Mouse (Mus musculus) left cerebral cortex, postnatal 10 days (tissue): ENCODE data around the gene Cldn9. TPM values are rescaled to one million over a fixed set of nuclear protein-coding genes. Genes with fewer than 3 reads are reported as not detected.

Experiments
- DNase-seq, 2 experiments: peaks; one replicate each; pipeline ENCODE4 v3.0.0; 2021 to 2022; ENCODE audit warnings: low spot score in 2 of 2, mixed read lengths in 1 of 2; ENCODE audit errors: extremely low spot score in 1 of 2
- intact Hi-C: fragments of 180-260 bp; cut with DNase I; formaldehyde crosslinking; loops from one replicate; pipeline ENCODE4 v1.15.1; 2025
- total RNA-seq, 2 experiments: library from RNA; stranded (reverse); gene quantifications; 2 replicates each; pipeline ENCODE4 v1.2.3; 2021

Cldn9 gene
- total RNA-seq, 2 experiments from 2014 or later = not detected

DNA sequence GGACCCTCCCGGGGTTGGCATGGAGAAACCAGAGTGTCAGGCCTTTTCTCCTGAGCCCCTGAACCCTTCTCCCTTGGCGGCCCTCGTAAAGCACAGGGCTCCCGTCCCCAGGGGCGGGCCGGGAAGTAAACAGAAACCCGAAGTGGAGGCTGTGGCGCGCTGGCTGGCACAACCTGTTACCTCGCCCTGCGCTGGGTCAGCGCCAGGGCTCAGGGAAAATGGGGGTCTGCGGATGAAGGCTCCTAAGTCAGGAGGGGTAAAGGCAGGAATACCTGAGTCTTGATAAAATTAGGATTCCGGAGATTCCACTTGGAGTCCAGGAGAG lies 23.0 kb downstream of the Cldn9 start:
- DNase-seq = peak in 1 of 2 experiments; percentile 20
- intact Hi-C loops = no loop called here

DNA sequence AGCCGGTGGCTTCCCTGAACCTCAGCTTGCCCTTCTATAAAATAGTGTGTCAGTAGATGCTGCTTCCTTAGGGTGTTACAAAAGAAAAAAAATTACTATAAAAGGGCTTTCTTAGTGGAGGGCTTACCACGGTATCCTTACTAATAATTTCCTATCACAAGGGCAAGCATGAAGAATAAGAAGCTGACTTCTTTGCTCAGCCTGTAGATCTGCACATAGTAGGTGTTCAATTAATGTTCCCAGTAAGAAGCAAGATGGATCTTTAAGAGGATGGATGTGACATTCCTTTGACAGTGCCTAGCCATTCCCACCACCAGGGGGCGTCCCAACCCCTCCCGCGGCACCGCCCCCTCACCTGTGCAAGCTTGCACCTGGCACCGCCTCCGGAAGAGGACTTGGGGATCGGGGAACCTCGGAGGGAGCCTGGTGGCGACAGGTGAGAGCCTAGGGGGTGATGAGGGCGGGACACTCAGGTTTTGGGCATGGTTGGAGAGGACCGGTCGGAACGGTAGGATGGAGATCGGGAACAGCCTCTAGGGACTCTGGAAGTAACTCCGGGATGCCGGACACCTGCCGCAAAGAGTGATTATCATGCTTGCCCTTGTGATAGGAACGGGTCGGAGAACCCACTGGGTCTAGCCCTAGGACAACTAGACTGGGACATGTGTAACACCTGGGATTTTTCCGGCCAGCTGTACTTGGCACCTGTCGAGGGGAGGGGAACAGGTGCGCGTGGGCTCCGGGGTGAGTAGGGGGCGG lies 23.5 kb downstream of the Cldn9 start, which contains the start of gene Bicdl2:
Gene Bicdl2, plus strand, starts transcription at position 390 of the 759 bp plus-strand sequence.
- DNase-seq = peak in 1 of 2 experiments; percentile 54
- intact Hi-C loops = no loop called here

DNA sequence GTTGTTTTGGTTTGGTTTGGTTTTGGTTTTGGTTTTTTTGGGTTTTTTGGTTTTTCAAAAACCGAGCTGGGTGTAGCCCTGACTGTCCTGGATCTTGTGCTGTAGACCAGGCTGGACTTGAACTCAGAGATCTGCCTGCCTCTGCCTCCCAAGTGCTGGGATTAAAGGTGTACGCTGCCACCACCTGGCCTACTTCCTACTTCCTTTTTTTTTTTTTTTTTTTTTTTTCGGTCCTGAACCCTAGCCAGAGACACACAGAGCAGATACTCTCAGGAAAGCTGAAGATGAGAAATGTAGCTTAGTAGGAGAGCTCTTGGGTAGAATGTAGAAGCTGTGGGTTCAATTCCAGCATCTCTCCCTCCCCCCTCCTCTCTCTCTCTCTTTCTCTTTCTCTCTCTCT lies 25.4 kb downstream of the Cldn9 start:
- DNase-seq = no peak
- intact Hi-C loops = no loop called here

DNA sequence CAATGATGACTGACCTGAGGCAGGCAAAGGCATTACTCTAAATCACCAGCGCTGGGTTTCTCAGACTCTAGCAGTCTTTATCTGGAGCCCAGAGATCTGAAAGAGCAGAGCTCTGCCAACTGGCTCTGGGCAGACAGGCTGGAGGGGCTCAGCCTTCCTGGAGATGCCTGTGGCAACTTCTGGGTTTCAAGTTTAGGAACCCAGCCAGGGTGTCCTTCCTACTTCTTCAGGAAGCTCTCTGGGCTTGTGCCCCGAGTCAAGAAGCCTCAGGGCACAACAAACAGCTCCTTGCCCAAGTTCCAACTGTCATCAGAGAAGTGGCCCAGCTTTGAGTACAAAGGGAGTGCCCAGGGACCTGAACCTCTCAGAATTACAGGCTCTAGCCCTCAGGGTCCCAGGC lies 29.4 kb downstream of the Cldn9 start:
- intact Hi-C loops = no loop called here
- no peak for DNase-seq

DNA sequence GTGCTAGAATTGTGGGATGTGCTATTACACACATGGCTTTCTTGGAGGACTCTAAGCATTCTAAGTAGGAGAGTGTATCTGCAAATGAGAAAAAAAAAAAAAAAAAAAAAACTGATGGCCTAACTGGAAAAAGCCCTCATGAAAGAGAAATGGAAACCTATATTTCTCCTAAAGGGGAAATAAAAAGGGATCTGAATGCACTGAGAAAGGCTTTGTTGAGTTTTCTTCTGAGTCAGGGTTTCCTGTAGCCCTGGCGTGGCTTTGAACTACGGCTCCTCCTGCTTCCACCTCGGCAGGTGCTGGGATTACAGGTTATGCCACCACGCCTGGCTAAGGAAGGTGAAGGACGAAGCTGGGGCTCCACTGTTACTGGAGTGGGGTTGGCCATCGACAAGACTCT lies 29.8 kb downstream of the Cldn9 start:
- intact Hi-C loops = no loop called here
- no peak for DNase-seq

DNA sequence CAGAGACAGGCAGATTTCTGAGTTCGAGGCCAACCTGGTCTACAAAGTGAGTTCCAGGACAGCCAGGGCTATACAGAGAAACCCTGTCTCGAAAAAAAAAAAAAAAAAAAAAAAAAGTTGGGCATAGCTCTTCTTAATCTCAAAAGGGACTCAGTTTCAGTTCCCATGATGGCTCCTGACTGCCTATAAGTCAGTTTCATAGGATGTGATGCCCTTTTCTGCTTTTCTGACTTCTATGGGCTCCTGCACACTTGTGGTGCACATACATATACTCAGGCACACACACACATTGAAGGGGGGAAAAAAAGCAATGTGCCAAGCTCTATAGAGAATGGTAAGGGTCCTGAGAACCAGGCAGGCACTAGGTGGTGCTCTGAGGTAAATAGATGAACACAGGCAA lies 30.5 kb downstream of the Cldn9 start:
- intact Hi-C loops = no loop called here
- DNase-seq = no peak

DNA sequence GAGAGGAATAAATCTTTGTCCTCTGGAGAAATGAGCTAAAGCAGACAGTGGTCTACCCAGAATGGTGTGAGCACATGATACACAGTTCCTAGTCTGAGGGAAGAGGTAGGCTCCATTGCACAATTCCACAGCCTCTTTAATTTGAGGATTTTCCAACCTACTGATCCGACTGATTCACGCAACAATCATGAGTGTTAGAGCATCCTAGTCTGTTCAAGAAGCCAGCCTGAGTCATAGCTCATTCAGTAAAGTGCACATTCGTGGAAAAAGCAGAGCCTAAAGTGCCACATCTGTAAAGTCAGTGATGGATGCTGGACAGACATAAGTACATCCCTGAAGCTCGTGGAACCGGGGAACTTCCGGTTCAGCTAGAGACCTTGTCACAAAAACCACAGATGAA lies 32.5 kb downstream of the Cldn9 start:
- intact Hi-C loops = no loop called here
- DNase-seq = no peak

DNA sequence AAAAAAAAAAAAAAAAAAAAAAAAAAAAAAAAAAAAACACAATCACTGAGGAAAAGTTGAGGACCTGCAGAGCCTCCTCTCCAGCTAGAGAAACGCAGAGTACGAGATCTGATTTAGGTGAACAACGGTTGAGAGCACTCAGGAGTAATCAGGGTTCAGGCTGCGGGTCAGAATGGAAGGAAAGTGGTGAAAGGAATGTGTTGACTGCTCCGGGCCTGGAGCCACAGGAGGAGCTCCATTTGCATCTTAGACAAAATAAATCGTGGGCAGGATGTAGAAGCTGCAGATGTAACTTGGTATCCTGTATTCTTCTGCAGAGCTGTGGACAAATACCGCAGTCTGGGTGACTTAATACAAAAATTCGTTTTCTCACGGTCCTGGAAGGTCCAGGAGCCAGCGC lies 37.9 kb downstream of the Cldn9 start:
- intact Hi-C loops = no loop called here
- DNase-seq = no peak

DNA sequence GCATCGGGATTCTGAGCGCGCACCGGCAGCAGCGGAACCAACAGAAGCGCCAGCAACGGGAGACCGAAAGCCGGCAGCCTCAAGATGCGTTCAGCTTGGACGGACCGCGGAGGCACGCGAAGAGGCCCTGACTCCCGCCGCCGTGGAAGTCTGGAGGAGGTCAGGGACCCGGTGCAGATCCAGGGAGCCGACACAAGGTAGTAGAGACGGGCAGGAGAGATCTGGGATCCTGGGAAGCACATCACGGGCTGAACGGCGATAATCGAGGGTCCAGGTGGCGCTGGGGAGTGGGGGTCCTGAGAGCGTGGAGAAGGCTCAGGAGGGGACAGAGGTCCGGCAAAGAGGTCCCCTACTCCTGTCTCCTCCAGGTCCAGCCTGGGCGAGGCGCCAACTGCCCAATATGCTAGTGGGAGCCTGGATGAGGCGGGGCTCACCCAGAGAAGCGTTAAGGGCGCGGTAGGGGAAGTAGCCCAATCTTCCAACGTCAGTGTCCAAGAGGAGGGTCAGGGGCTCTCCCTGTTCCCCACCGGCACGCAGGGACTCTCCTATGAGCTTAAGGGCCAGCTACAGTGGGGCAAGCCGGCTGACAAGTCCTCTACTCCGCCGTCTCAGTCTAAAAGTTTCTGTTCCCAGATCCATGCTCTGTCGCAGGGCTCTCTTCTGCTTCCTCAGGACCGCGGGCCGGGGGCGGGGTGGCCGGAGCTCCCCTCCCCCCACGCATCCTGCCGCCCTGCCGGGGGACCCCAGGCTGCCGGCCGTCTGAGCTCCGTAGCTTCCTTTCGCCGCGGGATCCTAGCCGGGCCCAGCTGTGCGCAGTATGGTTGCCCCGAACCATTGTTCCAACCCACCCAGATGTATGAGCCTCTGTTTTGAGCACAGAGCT lies 39.0 kb downstream of the Cldn9 start, which contains the start of gene Mmp25:
Gene Mmp25, minus strand, starts transcription at position 665 of the 883 bp plus-strand sequence.
- peak in 1 of 2 experiments; percentile 80 for DNase-seq
- intact Hi-C loops = no loop called here

Other genes with a start within 250 kb of the Cldn9 start
- gene Vmn2r117, start 204.3 kb downstream of the Cldn9 start, total RNA-seq = not detected
- 1 to 10 TPM; 6.6 to 6.7 TPM for gene Zfp213, start 119.8 kb downstream of the Cldn9 start, total RNA-seq
- 10 to 100 TPM; 29.3 to 33.8 TPM for gene Zfp13, start 84.5 kb downstream of the Cldn9 start, total RNA-seq
- gene Zscan10, start 83.2 kb downstream of the Cldn9 start, total RNA-seq = not detected
- gene Mmp25, start 38.7 kb downstream of the Cldn9 start, total RNA-seq = 1 to 10 TPM; 1.1 to 1.5 TPM
- not detected for gene Bicdl2, start 23.5 kb downstream of the Cldn9 start, total RNA-seq
- gene Hcfc1r1, start 10.4 kb downstream of the Cldn9 start, total RNA-seq = 100 to 1,000 TPM; 149 to 154 TPM
- gene Thoc6, start 10.1 kb downstream of the Cldn9 start, total RNA-seq = 1 to 10 TPM; 8.7 to 9.9 TPM
- 1 to 10 TPM; 3.3 to 4.1 TPM for gene Tnfrsf12a, start 6.6 kb downstream of the Cldn9 start, total RNA-seq
- gene Cldn6, start 4.8 kb downstream of the Cldn9 start, total RNA-seq = not detected
- under 1 TPM; 0.11 to 0.61 TPM for gene 1520401A03Rik, start 38.8 kb upstream of the Cldn9 start, total RNA-seq
- 1 to 10 TPM; 6.5 to 7.2 TPM for gene Pkmyt1, start 42.3 kb upstream of the Cldn9 start, total RNA-seq
- gene Paqr4, start 56.8 kb upstream of the Cldn9 start, total RNA-seq = 10 to 100 TPM; 55.8 to 57.7 TPM
- gene Kremen2, start 61.8 kb upstream of the Cldn9 start, total RNA-seq = under 1 TPM in 1 of 2 experiments, not detected in 1; 0.36 TPM
- gene Flywch1, start 87.6 kb upstream of the Cldn9 start, total RNA-seq = 100 to 1,000 TPM; 125 to 133 TPM
- 10 to 100 TPM; 26.9 to 32.1 TPM for gene Flywch2, start 102.1 kb upstream of the Cldn9 start, total RNA-seq
- gene Srrm2, start 106.5 kb upstream of the Cldn9 start, total RNA-seq = 100 to 1,000 TPM; 555 to 572 TPM
- 100 to 1,000 TPM; 389 to 390 TPM for gene Elob, start 145.1 kb upstream of the Cldn9 start, total RNA-seq
- gene Prss33, start 152.0 kb upstream of the Cldn9 start, total RNA-seq = not detected
- not detected for gene Prss32, start 159.8 kb upstream of the Cldn9 start, total RNA-seq
- gene Prss41, start 160.1 kb upstream of the Cldn9 start, total RNA-seq = 1 to 10 TPM; 1.9 to 2.8 TPM
- gene Prss21, start 184.0 kb upstream of the Cldn9 start, total RNA-seq = not detected
- gene Dcpp1, start 196.8 kb upstream of the Cldn9 start, total RNA-seq = not detected
- gene Dcpp2, start 196.9 kb upstream of the Cldn9 start, total RNA-seq = not detected
- not detected for gene Dcpp3, start 233.4 kb upstream of the Cldn9 start, total RNA-seq